Mouse (Mus musculus): ENCODE measurements around the gene Zscan12.

- peak; percentile 71 for TF ChIP-seq CTCF (IDR thresholded peaks at IDR 0.05)
- no peak for TF ChIP-seq EP300 (IDR thresholded peaks at IDR 0.05)
These were observed 36.4 kb upstream of the Zscan12 start for GRCm38 (mm10) chr13:21326191-21326590.
